Mouse (Mus musculus) stomach, postnatal 0 days (tissue): ENCODE results near the gene Pard6a. TPM values are rescaled to one million over a fixed set of nuclear protein-coding genes. Genes with fewer than 3 reads are reported as not detected.
A peak's percentile ranks its signal among the peaks of the same experiment; 100 is the strongest.

Experiments used
- ATAC-seq: fragments of 200-750 bp; cut with Nextera tagmentation; 2 replicates; pipeline ENCODE4 v1.8.0; 2017; ENCODE audit not compliant: low FRiP score, low TSS enrichment
- DNase-seq: peaks from one replicate; pipeline ENCODE4 v3.0.0-alpha.2; 2016; ENCODE audit warnings: low spot score
- H3K27ac ChIP-seq: fragments of 300-500 bp; sonication (generic); replicated peaks from 2 replicates; pipeline ENCODE4 v1.5.1; 2014; ENCODE audit warnings: mild to moderate bottlenecking, control low read depth
- H3K27me3 ChIP-seq: fragments of 300-500 bp; sonication (generic); 2 replicates; pipeline ENCODE4 v1.6.1; 2014; ENCODE audit warnings: low read length; ENCODE audit not compliant: control insufficient read depth, insufficient read depth
- H3K36me3 ChIP-seq: fragments of 300-500 bp; sonication (generic); 2 replicates; pipeline ENCODE4 v1.6.1; 2014; ENCODE audit warnings: low read length, mixed read lengths; ENCODE audit not compliant: control insufficient read depth, insufficient read depth
- H3K4me1 ChIP-seq: fragments of 300-500 bp; sonication (generic); replicated peaks from 2 replicates; pipeline ENCODE4 v1.6.1; 2014; ENCODE audit warnings: antibody characterized with exemption; ENCODE audit not compliant: control insufficient read depth, insufficient read depth
- H3K4me2 ChIP-seq: fragments of 300-500 bp; sonication (generic); replicated peaks from 2 replicates; pipeline ENCODE4 v1.6.1; 2014; ENCODE audit warnings: low read depth, mild to moderate bottlenecking, control low read depth, moderate library complexity
- H3K4me3 ChIP-seq: fragments of 300-500 bp; sonication (generic); 2 replicates; pipeline ENCODE4 v1.5.1; 2014; ENCODE audit warnings: low read depth, low read length, control low read depth
- H3K9ac ChIP-seq: fragments of 300-500 bp; sonication (generic); 2 replicates; pipeline ENCODE4 v1.6.1; 2014; ENCODE audit warnings: mild to moderate bottlenecking, low read length, control low read depth, mixed read lengths
- H3K9me3 ChIP-seq: fragments of 300-500 bp; sonication (generic); 2 replicates; pipeline ENCODE4 v1.6.1; 2016; ENCODE audit warnings: low read length; ENCODE audit not compliant: control insufficient read depth
- CTCF ChIP-seq: IDR thresholded peaks from 2 replicates; pipeline ENCODE4 v1.5.1; 2016; ENCODE audit warnings: antibody characterized with exemption, low read depth, mild to moderate bottlenecking, moderate library complexity
- EP300 ChIP-seq: optimal IDR thresholded peaks from 2 replicates; pipeline ENCODE3; 2016; ENCODE audit warnings: antibody characterized with exemption
- WGBS: fragments of 180-500 bp; shearing (Covaris S2); extraction: QIAGEN DNeasy Blood & Tissue Kit; methylation state at CpG from one replicate; pipeline ENCODE4 v1.1.7; 2014; 5-methylcytosine and 5-hydroxymethylcytosine counted together
- polyA plus RNA-seq: library from polyadenylated mRNA; unstranded; fragments of >200 nt; fragmentation: Nextera tagmentation; extraction: Ambion mirVana; gene quantifications from 2 replicates; pipeline ENCODE4 v1.2.1, GENCODE M21; 2015

Pard6a gene
- polyA plus RNA-seq, 1 experiment from 2014 or later: 12.4 TPM

DNA sequence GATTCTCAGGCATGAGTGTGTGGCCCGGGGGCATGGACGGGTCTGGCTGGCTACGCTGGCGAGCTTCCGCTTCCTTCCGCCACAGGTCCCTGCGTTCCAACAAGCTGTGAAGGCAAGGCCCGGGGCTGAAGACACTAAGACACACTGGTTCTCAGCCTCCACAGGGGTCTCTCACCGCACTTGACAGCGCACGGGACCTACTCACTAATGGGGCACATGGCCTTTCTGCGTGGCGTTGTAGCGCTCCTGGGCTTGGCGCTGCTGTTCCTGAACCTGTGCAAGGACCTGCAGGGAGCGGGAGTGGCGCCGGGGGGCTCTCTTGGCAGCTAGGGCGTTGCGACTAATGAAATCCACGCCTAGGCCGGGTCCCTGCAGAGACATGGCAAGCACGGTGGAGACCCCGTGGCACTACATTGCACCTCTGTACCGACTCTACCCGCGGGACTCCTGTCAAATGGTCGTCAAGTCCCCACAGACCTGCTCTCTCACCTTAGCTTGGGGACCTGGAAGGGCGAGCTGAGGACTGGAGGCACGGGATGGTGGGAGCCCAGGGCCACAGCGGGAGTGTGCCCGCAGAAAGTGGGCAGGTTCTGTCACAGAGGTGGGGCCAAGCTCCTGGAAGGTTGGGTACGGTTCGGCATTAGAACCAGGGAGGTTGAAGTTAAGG is 3.3 kb downstream of the Pard6a start:
- TF ChIP-seq EP300: no peak
- TF ChIP-seq CTCF: no peak
- ATAC-seq (no peak), DNase-seq (no peak)
- 92% methylated on average over 34 of the region's 34 CpGs for WGBS
- Histone ChIP-seq H3K9me3 (no peaks in the 10 kb centered on the region), H3K4me2 (no peak overlapping the region), H3K27me3 (no peaks in the 10 kb centered on the region), H3K4me3 (no peak overlapping the region), H3K36me3 (peaks cover 8% of the 10 kb centered on the region), H3K4me1 (peaks cover 7% of the 10 kb centered on the region; the same call in 1 of the 2 replicates), H3K27ac (no peak overlapping the region), H3K9ac (no peak overlapping the region)

DNA sequence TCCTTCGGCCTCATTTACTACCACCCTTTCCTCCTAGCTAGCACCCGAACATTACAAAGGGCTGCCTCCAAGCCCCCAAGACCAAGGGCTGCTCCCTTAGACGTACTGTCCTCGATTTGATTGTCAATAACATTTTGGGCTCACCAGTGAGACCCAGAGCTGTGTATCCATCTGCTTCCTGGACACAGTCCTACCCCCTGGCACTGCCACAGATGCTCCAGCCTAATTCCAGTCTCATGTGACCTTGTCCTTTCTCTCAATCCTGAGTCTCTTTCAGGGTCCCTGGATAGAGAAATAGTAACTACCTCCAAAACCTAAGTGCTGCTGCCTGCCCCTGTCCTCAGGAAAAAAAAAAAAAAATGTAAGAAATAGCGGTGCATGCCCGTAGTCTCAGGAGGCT is 4.0 kb downstream of the Pard6a start:
- Histone ChIP-seq H3K9me3 (no peaks in the 10 kb centered on the region), H3K27ac (no peak overlapping the region), H3K27me3 (no peaks in the 10 kb centered on the region), H3K36me3 (peaks cover 8% of the 10 kb centered on the region), H3K4me2 (no peak overlapping the region), H3K4me3 (no peak overlapping the region), H3K4me1 (peaks cover 7% of the 10 kb centered on the region; the same call in 1 of the 2 replicates), H3K9ac (no peak overlapping the region)
- 88% methylated on average over 6 of the region's 6 CpGs for WGBS
- DNase-seq (no peak), ATAC-seq (no peak)
- TF ChIP-seq CTCF (no peak), EP300 (no peak)

GRCm38 (mm10) chr8:105706426-105706825 is 5.5 kb downstream of the Pard6a start:
- 81% methylated on average over 12 of the region's 12 CpGs for WGBS
- H3K9me3 ChIP-seq: no peaks in the 10 kb centered on the region
- H3K9ac ChIP-seq: no peak overlapping the region
- H3K27ac ChIP-seq: no peak overlapping the region
- DNase-seq: no peak
- TF ChIP-seq EP300 (no peak), CTCF (no peak)
- peaks cover 3% of the 10 kb centered on the region; the same call in 1 of the 2 replicates for H3K4me1 ChIP-seq
- H3K36me3 ChIP-seq: peaks cover 8% of the 10 kb centered on the region
- H3K4me3 ChIP-seq: no peak overlapping the region
- no peak for ATAC-seq
- no peak overlapping the region for H3K4me2 ChIP-seq
- H3K27me3 ChIP-seq: no peaks in the 10 kb centered on the region

DNA sequence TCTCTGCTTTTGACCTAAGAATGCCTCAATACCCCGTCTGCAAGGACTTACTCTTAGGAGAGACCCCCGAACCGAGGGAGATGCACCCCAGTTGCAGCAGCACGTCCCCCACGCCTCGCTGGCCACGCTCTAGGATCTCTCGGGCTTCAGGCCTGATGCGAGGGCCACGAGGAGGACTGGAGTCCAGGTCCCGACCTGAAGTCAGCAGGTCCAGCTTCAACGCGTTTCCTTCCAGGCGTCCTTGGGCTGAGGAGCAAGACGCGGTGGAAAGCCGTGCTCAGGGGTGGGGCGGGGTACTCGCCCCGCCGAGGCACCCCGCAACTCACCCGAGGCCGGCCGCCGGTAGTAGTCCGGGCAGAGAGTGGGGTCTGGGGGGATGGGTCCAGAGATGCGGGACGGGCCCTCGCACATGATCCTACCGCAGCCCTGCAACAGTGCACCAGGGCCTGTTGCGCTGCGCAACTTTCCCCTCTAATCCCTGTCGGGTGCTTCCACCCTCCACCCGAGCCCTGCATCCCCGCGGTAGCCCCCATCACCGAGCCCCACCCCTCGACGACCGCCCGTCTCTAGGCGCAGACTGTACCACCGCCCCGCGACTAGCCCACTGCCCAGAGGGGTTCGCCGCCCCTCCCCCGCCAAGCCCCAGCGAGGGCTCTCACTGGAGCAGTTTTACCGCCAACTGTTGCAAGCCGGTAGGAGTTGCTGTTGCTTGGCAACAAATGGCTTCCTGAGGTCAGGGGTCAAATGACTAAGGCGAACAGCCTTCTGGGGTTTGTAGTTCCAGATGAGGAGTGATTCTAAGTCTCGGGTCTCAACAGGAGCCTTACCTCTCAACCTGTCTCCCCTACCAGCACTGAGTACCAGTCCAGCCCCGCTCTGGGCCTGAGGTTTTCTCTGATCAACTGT is 6.8 kb downstream of the Pard6a start, which contains the start of the genes 4933405L10Rik and Enkd1:
TSS of gene 4933405L10Rik (plus strand) at position 158 of the 906 bp plus-strand sequence.
TSS of gene Enkd1 (minus strand) at position 713 of the 906 bp plus-strand sequence.
- WGBS: 1% methylated on average over 54 of the region's 55 CpGs
- Histone ChIP-seq H3K36me3 (peaks cover 8% of the 10 kb centered on the region), H3K27ac (no peak within 1 kb of the TSS), H3K9ac (peak within 1 kb of the TSS; percentile 63), H3K4me3 (peak within 1 kb of the TSS; percentile 76), H3K4me1 (no peaks in the 10 kb centered on the region), H3K4me2 (peak within 1 kb of the TSS; percentile 97), H3K9me3 (no peaks in the 10 kb centered on the region), H3K27me3 (no peaks in the 10 kb centered on the region)
- DNase-seq (peak; percentile 84), ATAC-seq (peak; percentile 73)
- TF ChIP-seq CTCF: no peak
- TF ChIP-seq EP300: no peak

DNA sequence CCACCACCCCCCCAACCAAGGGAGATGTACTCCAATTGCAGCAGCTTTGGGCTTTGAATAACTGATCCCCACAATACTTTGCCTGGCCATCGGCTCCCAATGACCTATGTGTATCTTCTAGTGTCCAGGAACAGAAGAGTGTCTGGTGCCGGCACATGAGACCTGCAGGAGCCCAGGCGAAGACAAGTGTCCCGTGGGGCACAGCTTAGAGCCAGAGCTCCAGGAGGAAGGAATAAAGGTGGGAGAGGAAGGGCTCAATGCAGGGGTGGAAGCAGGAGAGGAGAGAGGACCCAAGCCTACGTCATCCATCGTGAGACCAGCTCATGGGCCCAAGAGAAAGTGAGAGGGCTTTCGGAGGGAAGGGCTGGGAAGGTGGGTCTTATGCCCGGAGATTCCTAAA is 7.7 kb downstream of the Pard6a start:
- no peaks in the 10 kb centered on the region for H3K27me3 ChIP-seq
- ATAC-seq (no peak), DNase-seq (no peak)
- peaks cover 4% of the 10 kb centered on the region; the same call in 1 of the 2 replicates for H3K36me3 ChIP-seq
- no peak overlapping the region for H3K4me2 ChIP-seq
- H3K9me3 ChIP-seq: no peaks in the 10 kb centered on the region
- no peak overlapping the region for H3K9ac ChIP-seq
- WGBS: 90% methylated on average over 8 of the region's 8 CpGs
- H3K4me3 ChIP-seq: no peak overlapping the region
- TF ChIP-seq CTCF (no peak), EP300 (no peak)
- H3K4me1 ChIP-seq: no peaks in the 10 kb centered on the region
- no peak overlapping the region for H3K27ac ChIP-seq
